Mouse (Mus musculus): ENCODE data around the gene Nemp1. TPM values are rescaled to one million over a fixed set of nuclear protein-coding genes. Genes with fewer than 3 reads are reported as not detected.

The Nemp1 gene
- total and polyA plus RNA-seq, 2 experiments from 2014 or later: 1.4 to 3.2 TPM

GRCm38 (mm10) chr10:127704293-127704692, 37.6 kb downstream of the Nemp1 start:
- Histone ChIP-seq H3K36me3 (ENCODE audit: insufficient read depth, low read length) (no peaks in the 10 kb centered on the region; the same call in 1 of the 2 replicates), H3K9me3 (ENCODE audit: low read length) (no peaks in the 10 kb centered on the region), H3K4me2 (ENCODE audit: low read depth, low read length, poor library complexity, severe bottlenecking) (no peak overlapping the region), H3K27me3 (ENCODE audit: insufficient read depth, low read length) (no peaks in the 10 kb centered on the region), H3K4me3 (ENCODE audit: low read depth, low read length) (no peak overlapping the region), H3K27ac (ENCODE audit: low read depth, low read length) (no peak overlapping the region), H3K4me1 (ENCODE audit: insufficient read depth, low read length) (no peaks in the 10 kb centered on the region), H3K9ac (replicated peaks; ENCODE audit: low read length, poor library complexity, severe bottlenecking) (no peak overlapping the region)
- DNase-seq (ENCODE audit: low spot score) (no peak), ATAC-seq (ENCODE audit: low FRiP score) (no peak)
- 66% methylated on average over 2 of the region's 2 CpGs for WGBS
- TF ChIP-seq CTCF (IDR thresholded peaks at IDR 0.05): no peak

DNA sequence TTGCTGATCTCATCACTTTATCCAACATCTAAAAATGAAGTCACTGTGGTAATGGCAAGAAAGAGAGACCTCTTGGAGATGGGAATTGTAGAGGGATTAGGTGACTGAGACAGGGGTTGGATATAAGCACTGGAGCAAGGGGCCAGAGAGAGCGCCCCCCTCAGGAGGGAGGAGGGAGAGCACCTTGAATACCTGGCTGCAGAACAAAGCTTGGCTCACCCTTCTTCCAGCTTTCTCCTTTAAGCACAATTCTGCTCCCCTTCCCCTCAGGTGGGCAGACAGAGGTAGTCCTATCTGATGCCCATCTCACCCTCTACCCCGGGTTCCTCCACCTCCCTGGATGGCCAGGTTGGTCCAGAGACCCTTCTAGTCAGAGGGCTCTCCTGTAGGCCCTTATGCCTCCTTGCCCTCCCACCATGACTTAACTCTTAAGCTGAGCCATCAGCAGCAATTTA, 38.1 kb downstream of the Nemp1 start, which contains the start of gene Myo1a:
Gene Myo1a, plus strand, starts transcription at position 405 of the 455 bp plus-strand sequence.
- Histone ChIP-seq H3K36me3 (ENCODE audit: insufficient read depth, low read length) (no peaks in the 10 kb centered on the region), H3K4me2 (ENCODE audit: low read depth, low read length, poor library complexity, severe bottlenecking) (no peak within 1 kb of the TSS), H3K9me3 (ENCODE audit: low read length) (no peaks in the 10 kb centered on the region), H3K9ac (replicated peaks; ENCODE audit: low read length, poor library complexity, severe bottlenecking) (no peak within 1 kb of the TSS), H3K27me3 (ENCODE audit: insufficient read depth, low read length) (no peaks in the 10 kb centered on the region), H3K4me1 (ENCODE audit: insufficient read depth, low read length) (no peaks in the 10 kb centered on the region), H3K27ac (ENCODE audit: low read depth, low read length) (no peak within 1 kb of the TSS), H3K4me3 (ENCODE audit: low read depth, low read length) (no peak within 1 kb of the TSS)
- TF ChIP-seq CTCF (IDR thresholded peaks at IDR 0.05): no peak
- WGBS: 76% methylated on average over 2 of the region's 2 CpGs
- ATAC-seq (ENCODE audit: low FRiP score) (no peak), DNase-seq (ENCODE audit: low spot score) (no peak)

- Histone ChIP-seq H3K27me3 (ENCODE audit: insufficient read depth, low read length) (no peaks in the 10 kb centered on the region), H3K36me3 (ENCODE audit: insufficient read depth, low read length) (no peaks in the 10 kb centered on the region), H3K9me3 (ENCODE audit: low read length) (no peaks in the 10 kb centered on the region), H3K4me1 (ENCODE audit: insufficient read depth, low read length) (no peaks in the 10 kb centered on the region), H3K27ac (ENCODE audit: low read depth, low read length) (no peak overlapping the region), H3K4me2 (ENCODE audit: low read depth, low read length, poor library complexity, severe bottlenecking) (no peak overlapping the region), H3K4me3 (ENCODE audit: low read depth, low read length) (no peak overlapping the region), H3K9ac (replicated peaks; ENCODE audit: low read length, poor library complexity, severe bottlenecking) (no peak overlapping the region)
- 92% methylated on average over 4 of the region's 4 CpGs for WGBS
- ATAC-seq (ENCODE audit: low FRiP score) (no peak), DNase-seq (ENCODE audit: low spot score) (no peak)
- TF ChIP-seq CTCF (IDR thresholded peaks at IDR 0.05): no peak
Measured at GRCm38 (mm10) chr10:127705783-127706182, 39.1 kb downstream of the Nemp1 start.

DNA sequence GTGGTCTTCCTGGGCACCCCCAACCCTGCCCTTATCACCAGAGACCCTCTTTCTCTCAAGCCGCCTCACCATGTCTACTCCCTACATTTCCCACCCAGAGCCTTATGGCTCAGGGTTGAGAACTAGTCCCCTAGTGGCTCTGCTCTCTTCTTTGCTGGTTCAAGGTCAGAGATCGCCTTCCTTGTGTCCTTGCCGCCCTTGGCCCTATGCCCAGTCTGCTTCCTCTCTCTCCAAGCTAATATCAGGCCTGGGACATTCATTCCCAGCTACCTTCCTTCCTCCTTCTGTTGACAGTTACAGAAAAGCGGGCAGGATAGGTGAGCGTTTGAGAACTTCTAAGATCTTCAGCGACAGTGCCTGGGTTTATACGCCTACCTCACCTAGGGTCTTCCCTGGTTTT, 41.0 kb downstream of the Nemp1 start:
- H3K27me3 ChIP-seq (ENCODE audit: insufficient read depth, low read length): no peaks in the 10 kb centered on the region
- DNase-seq (ENCODE audit: low spot score): no peak
- no peak overlapping the region for H3K4me3 ChIP-seq (ENCODE audit: low read depth, low read length)
- WGBS: 85% methylated on average over 7 of the region's 7 CpGs
- no peaks in the 10 kb centered on the region for H3K36me3 ChIP-seq (ENCODE audit: insufficient read depth, low read length)
- no peak overlapping the region for H3K4me2 ChIP-seq (ENCODE audit: low read depth, low read length, poor library complexity, severe bottlenecking)
- no peak for ATAC-seq (ENCODE audit: low FRiP score)
- no peak for TF ChIP-seq CTCF (IDR thresholded peaks at IDR 0.05)
- H3K9me3 ChIP-seq (ENCODE audit: low read length): no peaks in the 10 kb centered on the region
- H3K27ac ChIP-seq (ENCODE audit: low read depth, low read length): no peak overlapping the region
- H3K9ac ChIP-seq (replicated peaks; ENCODE audit: low read length, poor library complexity, severe bottlenecking): no peak overlapping the region
- no peaks in the 10 kb centered on the region for H3K4me1 ChIP-seq (ENCODE audit: insufficient read depth, low read length)

GRCm38 (mm10) chr10:127708850-127709370, 42.2 kb downstream of the Nemp1 start:
- TF ChIP-seq CTCF (IDR thresholded peaks at IDR 0.05): no peak
- 75% methylated on average over 3 of the region's 3 CpGs for WGBS
- H3K27ac ChIP-seq (ENCODE audit: low read depth, low read length): no peak overlapping the region

GRCm38 (mm10) chr10:127710331-127710730, 43.6 kb downstream of the Nemp1 start:
- DNase-seq (ENCODE audit: low spot score): no peak
- no peak overlapping the region for H3K9ac ChIP-seq (replicated peaks; ENCODE audit: low read length, poor library complexity, severe bottlenecking)
- H3K27me3 ChIP-seq (ENCODE audit: insufficient read depth, low read length): no peaks in the 10 kb centered on the region
- no peak overlapping the region for H3K4me3 ChIP-seq (ENCODE audit: low read depth, low read length)
- H3K4me1 ChIP-seq (ENCODE audit: insufficient read depth, low read length): no peaks in the 10 kb centered on the region
- 89% methylated on average over 13 of the region's 13 CpGs for WGBS
- no peak overlapping the region for H3K4me2 ChIP-seq (ENCODE audit: low read depth, low read length, poor library complexity, severe bottlenecking)
- H3K9me3 ChIP-seq (ENCODE audit: low read length): no peaks in the 10 kb centered on the region
- no peak overlapping the region for H3K27ac ChIP-seq (ENCODE audit: low read depth, low read length)
- no peak for TF ChIP-seq CTCF (IDR thresholded peaks at IDR 0.05)
- ATAC-seq (ENCODE audit: low FRiP score): no peak
- no peaks in the 10 kb centered on the region for H3K36me3 ChIP-seq (ENCODE audit: insufficient read depth, low read length)

More at GRCm38 (mm10) chr10:127708850-127709370, 42.2 kb downstream of the Nemp1 start:
- no peak overlapping the region for H3K9ac ChIP-seq (replicated peaks; ENCODE audit: low read length, poor library complexity, severe bottlenecking)
- no peak for DNase-seq (ENCODE audit: low spot score)
- no peak overlapping the region for H3K4me3 ChIP-seq (ENCODE audit: low read depth, low read length)
- no peaks in the 10 kb centered on the region for H3K9me3 ChIP-seq (ENCODE audit: low read length)
- no peak overlapping the region for H3K4me2 ChIP-seq (ENCODE audit: low read depth, low read length, poor library complexity, severe bottlenecking)
- no peaks in the 10 kb centered on the region for H3K4me1 ChIP-seq (ENCODE audit: insufficient read depth, low read length)
- ATAC-seq (ENCODE audit: low FRiP score): no peak
- H3K27me3 ChIP-seq (ENCODE audit: insufficient read depth, low read length): no peaks in the 10 kb centered on the region
- no peaks in the 10 kb centered on the region for H3K36me3 ChIP-seq (ENCODE audit: insufficient read depth, low read length)
